Mouse (Mus musculus) heart, postnatal 0 days (tissue): ENCODE results near the gene Olfr427. TPM values are rescaled to one million over a fixed set of nuclear protein-coding genes. Genes with fewer than 3 reads are reported as not detected.

Experiments
- ATAC-seq: fragments of 200-750 bp; cut with Nextera tagmentation; 2 replicates; pipeline ENCODE4 v1.8.0; 2017; ENCODE audit warnings: low read depth, moderate number of reproducible peaks, moderate library complexity; ENCODE audit not compliant: insufficient read depth
- DNase-seq: peaks from one replicate; pipeline ENCODE4 v3.0.0-alpha.2; 2016; ENCODE audit warnings: low spot score
- H3K27ac ChIP-seq: fragments of 300-500 bp; sonication (generic); 2 replicates; pipeline ENCODE4 v1.5.1; 2014; ENCODE audit warnings: low read depth, mild to moderate bottlenecking
- H3K27me3 ChIP-seq: fragments of 300-500 bp; sonication (generic); 2 replicates; pipeline ENCODE4 v1.6.1; 2014; ENCODE audit warnings: low read length, mixed read lengths; ENCODE audit not compliant: control insufficient read depth, insufficient read depth
- H3K36me3 ChIP-seq: fragments of 300-500 bp; sonication (generic); replicated peaks from 2 replicates; pipeline ENCODE4 v1.6.1; 2014; ENCODE audit warnings: low read length, mixed read lengths; ENCODE audit not compliant: control insufficient read depth, insufficient read depth
- H3K4me1 ChIP-seq: fragments of 300-500 bp; sonication (generic); 2 replicates; pipeline ENCODE4 v1.6.1; 2014; ENCODE audit warnings: antibody characterized with exemption; ENCODE audit not compliant: control insufficient read depth, insufficient read depth
- H3K4me2 ChIP-seq: fragments of 300-500 bp; sonication (generic); 2 replicates; pipeline ENCODE4 v1.6.1; 2014; ENCODE audit warnings: low read depth, mild to moderate bottlenecking, low read length, moderate library complexity
- H3K4me3 ChIP-seq: fragments of 300-500 bp; sonication (generic); 2 replicates; pipeline ENCODE4 v1.5.1; 2014; ENCODE audit warnings: low read depth, low read length
- H3K9ac ChIP-seq: fragments of 300-500 bp; sonication (generic); replicated peaks from 2 replicates; pipeline ENCODE4 v1.6.1; 2014; ENCODE audit warnings: low read depth, low read length, mixed read lengths
- H3K9me3 ChIP-seq: fragments of 300-500 bp; sonication (generic); replicated peaks from 2 replicates; pipeline ENCODE4 v1.6.1; 2016; ENCODE audit warnings: low read length; ENCODE audit not compliant: control insufficient read depth
- CTCF ChIP-seq: IDR thresholded peaks from 2 replicates; pipeline ENCODE4 v1.5.1; 2016; ENCODE audit warnings: antibody characterized with exemption, control low read depth, low read depth
- EP300 ChIP-seq: IDR thresholded peaks from 2 replicates; pipeline ENCODE4 v1.6.1; 2016; ENCODE audit warnings: antibody characterized with exemption, low read depth
- WGBS: fragments of 180-500 bp; shearing (Covaris S2); extraction: QIAGEN DNeasy Blood & Tissue Kit; methylation state at CpG from one replicate; pipeline ENCODE4 v1.1.7; 2014; 5-methylcytosine and 5-hydroxymethylcytosine counted together
- polyA plus RNA-seq: library from polyadenylated mRNA; unstranded; fragments of >200 nt; fragmentation: Nextera tagmentation; extraction: Ambion mirVana; gene quantifications from 2 replicates; pipeline ENCODE4 v1.2.1, GENCODE M21; 2015
- total RNA-seq: library from RNA; depleted of rRNA; stranded (reverse); fragments of >200 nt; gene quantifications from 2 replicates; pipeline ENCODE4 v1.2.3, GENCODE M21; 2014; ENCODE audit warnings: low replicate concordance

Gene Olfr427
- total and polyA plus RNA-seq, 2 experiments from 2014 or later: not detected

DNA sequence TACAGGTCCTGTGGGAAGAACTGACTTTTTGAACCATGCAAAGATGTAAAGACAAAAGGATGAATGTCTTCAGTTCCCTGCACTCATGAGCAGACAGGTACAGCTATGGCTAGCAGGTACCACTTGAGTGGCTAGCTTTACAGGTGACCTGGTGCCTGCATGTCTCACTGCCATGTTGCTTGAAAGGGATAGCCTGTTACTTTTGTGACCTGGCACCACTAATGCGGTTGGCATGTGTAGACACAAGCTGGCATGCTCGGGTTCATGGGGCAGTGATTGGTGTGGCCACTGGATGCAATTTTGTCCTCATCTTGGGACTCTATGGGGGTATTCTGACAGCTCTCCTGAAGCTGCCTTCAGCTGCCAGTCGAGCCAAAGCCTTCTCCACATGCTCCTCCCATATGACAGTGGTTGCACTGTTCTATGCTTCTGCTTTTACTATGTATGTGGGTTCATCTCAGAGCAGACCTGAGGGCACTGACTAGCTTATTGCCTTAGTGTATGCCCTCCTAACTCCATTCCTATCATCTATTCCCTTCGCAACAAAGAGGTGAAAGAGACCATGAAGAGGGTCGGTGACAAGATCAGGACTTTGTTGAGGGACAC lies 44.7 kb upstream of the Olfr427 start:
- no peak for DNase-seq
- 75% methylated on average over 5 of the region's 5 CpGs for WGBS
- no peak for ATAC-seq
- no peak overlapping the region for H3K9ac ChIP-seq
- H3K27me3 ChIP-seq: no peaks in the 10 kb centered on the region
- no peaks in the 10 kb centered on the region for H3K4me1 ChIP-seq
- H3K4me2 ChIP-seq: no peak overlapping the region
- TF ChIP-seq CTCF (no peak), EP300 (no peak)
- H3K9me3 ChIP-seq: no peaks in the 10 kb centered on the region
- no peak overlapping the region for H3K27ac ChIP-seq
- no peaks in the 10 kb centered on the region for H3K36me3 ChIP-seq
- no peak overlapping the region for H3K4me3 ChIP-seq

DNA sequence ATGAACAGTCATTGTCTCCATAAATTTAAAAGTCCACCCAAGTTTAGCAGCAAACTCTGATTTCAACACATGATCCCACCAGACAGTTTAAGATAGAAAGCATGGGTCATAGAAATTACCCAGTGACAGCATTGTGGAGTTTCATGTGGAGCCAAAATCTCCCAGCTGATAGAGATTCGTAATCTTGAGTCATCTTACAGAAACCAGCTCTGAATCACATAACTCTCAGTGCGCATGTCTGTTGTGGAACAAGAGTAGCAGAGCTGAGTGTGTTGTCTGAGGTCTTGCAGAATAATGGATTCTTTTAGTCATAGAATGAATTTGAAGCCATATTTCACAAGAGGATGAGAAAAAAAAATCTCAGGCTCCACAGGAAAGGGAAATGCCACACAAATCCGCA lies 43.7 kb upstream of the Olfr427 start:
- H3K27me3 ChIP-seq: no peaks in the 10 kb centered on the region
- no peak overlapping the region for H3K4me2 ChIP-seq
- ATAC-seq (no peak), DNase-seq (no peak)
- 63% methylated on average over 3 of the region's 3 CpGs for WGBS
- no peaks in the 10 kb centered on the region for H3K36me3 ChIP-seq
- no peak overlapping the region for H3K27ac ChIP-seq
- H3K9me3 ChIP-seq: no peaks in the 10 kb centered on the region
- no peaks in the 10 kb centered on the region for H3K4me1 ChIP-seq
- no peak for TF ChIP-seq EP300
- no peak for TF ChIP-seq CTCF
- no peak overlapping the region for H3K9ac ChIP-seq
- H3K4me3 ChIP-seq: no peak overlapping the region

DNA sequence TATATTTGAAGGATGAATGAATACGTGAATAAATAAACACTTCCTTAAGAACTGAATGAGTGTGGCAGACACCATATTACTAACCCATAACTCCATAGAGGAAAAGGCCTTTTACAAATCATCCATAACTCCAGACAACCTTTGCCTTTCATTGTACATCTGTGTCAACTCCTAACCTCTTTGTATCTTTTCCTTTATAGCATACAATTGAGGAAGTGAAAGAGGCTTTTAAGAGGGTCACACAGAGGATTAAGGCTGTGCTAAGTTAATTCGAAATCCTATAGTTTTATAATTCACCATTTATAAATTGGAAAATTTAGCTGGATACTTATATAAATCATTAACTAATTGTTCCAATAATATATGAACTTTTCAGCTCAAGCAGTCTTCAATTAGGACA lies 41.4 kb upstream of the Olfr427 start:
- H3K9me3 ChIP-seq: no peaks in the 10 kb centered on the region
- no peak overlapping the region for H3K4me3 ChIP-seq
- no peak for DNase-seq
- 73% methylated on average over 2 of the region's 2 CpGs for WGBS
- H3K27ac ChIP-seq: no peak overlapping the region
- no peak overlapping the region for H3K4me2 ChIP-seq
- no peaks in the 10 kb centered on the region for H3K4me1 ChIP-seq
- TF ChIP-seq EP300 (no peak), CTCF (no peak)
- H3K9ac ChIP-seq: no peak overlapping the region
- no peaks in the 10 kb centered on the region for H3K36me3 ChIP-seq
- no peak for ATAC-seq
- no peaks in the 10 kb centered on the region for H3K27me3 ChIP-seq

DNA sequence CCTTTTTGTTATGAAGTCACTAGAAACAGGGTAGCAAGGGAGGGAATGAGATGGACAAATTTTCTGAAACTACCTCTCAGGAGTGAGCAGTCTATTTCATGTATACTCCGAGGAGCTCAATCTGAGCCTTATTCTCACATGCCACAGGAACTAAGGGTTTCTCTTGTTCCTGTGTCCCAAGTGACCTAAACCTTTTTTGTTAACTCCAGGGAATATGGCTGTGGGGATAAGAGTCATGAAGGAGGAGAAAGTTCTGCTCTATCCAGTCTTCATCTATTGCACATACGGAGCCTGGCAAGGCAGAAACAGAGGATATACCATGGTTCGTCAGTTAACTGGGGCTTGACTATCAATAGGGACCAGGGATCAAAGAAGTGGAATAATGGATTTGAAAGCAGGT lies 30.4 kb upstream of the Olfr427 start, which contains the start of gene Olfr430:
Olfr430 (plus strand) TSS at position 301 of the 400 bp plus-strand sequence.
- ATAC-seq: no peak
- H3K4me1 ChIP-seq: no peaks in the 10 kb centered on the region
- H3K9ac ChIP-seq: no peak within 1 kb of the TSS
- H3K27ac ChIP-seq: no peak within 1 kb of the TSS
- WGBS: 85% methylated on average over 3 of the region's 3 CpGs
- no peak for DNase-seq
- H3K27me3 ChIP-seq: no peaks in the 10 kb centered on the region
- no peak for TF ChIP-seq CTCF
- TF ChIP-seq EP300: no peak
- H3K4me2 ChIP-seq: no peak within 1 kb of the TSS
- H3K4me3 ChIP-seq: no peak within 1 kb of the TSS
- no peaks in the 10 kb centered on the region for H3K9me3 ChIP-seq
- no peaks in the 10 kb centered on the region for H3K36me3 ChIP-seq

DNA sequence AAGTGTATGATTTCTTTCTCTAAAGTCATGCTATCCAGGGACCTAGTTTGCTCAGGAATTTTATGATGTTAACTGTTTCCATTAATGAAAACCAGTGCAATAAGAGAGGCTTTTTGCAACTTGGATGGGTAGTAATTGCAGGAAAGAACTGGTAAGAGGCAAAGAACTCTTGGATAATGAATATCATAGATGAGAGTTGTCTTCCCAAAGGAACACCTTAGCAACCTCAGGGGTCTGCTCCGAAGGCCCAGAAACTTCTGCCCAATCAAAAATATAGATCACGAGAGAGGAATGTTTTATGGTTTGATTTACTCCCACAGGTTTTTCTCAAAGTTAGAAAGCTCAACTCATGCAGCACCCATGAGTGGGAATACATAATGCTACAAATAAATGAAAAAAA lies 12.7 kb upstream of the Olfr427 start, which contains the start of gene Olfr429:
Olfr429 (plus strand) TSS at position 301 of the 400 bp plus-strand sequence.
- DNase-seq (no peak), ATAC-seq (no peak)
- Histone ChIP-seq H3K4me1 (no peaks in the 10 kb centered on the region), H3K9me3 (no peaks in the 10 kb centered on the region), H3K9ac (no peak within 1 kb of the TSS), H3K4me2 (no peak within 1 kb of the TSS), H3K27ac (no peak within 1 kb of the TSS), H3K4me3 (no peak within 1 kb of the TSS), H3K36me3 (no peaks in the 10 kb centered on the region), H3K27me3 (no peaks in the 10 kb centered on the region)
- no peak for TF ChIP-seq EP300
- no peak for TF ChIP-seq CTCF
- 77% methylated on average over 2 of the region's 2 CpGs for WGBS

DNA sequence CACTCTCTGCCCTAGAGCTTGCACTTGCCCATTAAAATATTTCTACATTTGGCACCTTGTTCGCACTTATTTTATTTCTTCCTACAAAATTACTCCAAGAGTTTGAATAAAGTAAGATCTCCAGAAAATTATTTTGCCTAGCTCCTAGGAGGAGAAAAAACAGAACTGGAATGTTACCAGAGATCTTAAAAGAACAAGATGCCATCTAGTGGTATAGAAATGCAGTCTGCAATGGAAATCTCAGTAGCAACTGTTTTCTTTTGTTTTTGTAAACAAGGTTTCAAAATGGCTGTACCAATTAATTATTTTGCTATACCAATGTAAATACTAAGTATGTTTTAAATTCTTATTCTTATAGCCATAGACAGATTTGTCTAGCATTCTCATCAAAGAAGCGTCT lies 7.0 kb downstream of the Olfr427 start:
- no peak overlapping the region for H3K27ac ChIP-seq
- WGBS: 52% methylated on average over 2 of the region's 2 CpGs
- H3K27me3 ChIP-seq: no peaks in the 10 kb centered on the region
- no peaks in the 10 kb centered on the region for H3K9me3 ChIP-seq
- ATAC-seq: no peak
- H3K9ac ChIP-seq: no peak overlapping the region
- no peak overlapping the region for H3K4me3 ChIP-seq
- peak; percentile 26 for TF ChIP-seq CTCF
- TF ChIP-seq EP300: no peak
- no peaks in the 10 kb centered on the region for H3K36me3 ChIP-seq
- DNase-seq: peak; percentile 10
- no peak overlapping the region for H3K4me2 ChIP-seq
- no peaks in the 10 kb centered on the region for H3K4me1 ChIP-seq
